Mouse (Mus musculus) hindbrain, embryonic 13.5 days (tissue): ENCODE results near the gene Ermap. TPM values are rescaled to one million over a fixed set of nuclear protein-coding genes. Genes with fewer than 3 reads are reported as not detected.

ENCODE experiments used
- ATAC-seq: fragments of 200-750 bp; cut with Nextera tagmentation; 2 replicates; pipeline ENCODE4 v1.8.0; 2017; ENCODE audit warnings: moderate TSS enrichment; ENCODE audit not compliant: low FRiP score
- H3K27ac ChIP-seq: fragments of 300-500 bp; sonication (generic); 2 replicates; pipeline ENCODE4 v1.5.1; 2015; ENCODE audit warnings: inconsistent platforms, mild to moderate bottlenecking, moderate library complexity
- H3K27me3 ChIP-seq: fragments of 300-500 bp; sonication (generic); 2 replicates; pipeline ENCODE4 v1.6.1; 2015; ENCODE audit warnings: mild to moderate bottlenecking, inconsistent platforms
- H3K36me3 ChIP-seq: fragments of 300-500 bp; sonication (generic); 2 replicates; pipeline ENCODE4 v1.6.1; 2015; ENCODE audit warnings: mild to moderate bottlenecking, inconsistent platforms
- H3K4me1 ChIP-seq: fragments of 300-500 bp; sonication (generic); replicated peaks from 2 replicates; pipeline ENCODE4 v1.6.1; 2015; ENCODE audit warnings: inconsistent platforms
- H3K4me2 ChIP-seq: fragments of 300-500 bp; sonication (generic); 2 replicates; pipeline ENCODE4 v1.6.1; 2015; ENCODE audit warnings: inconsistent platforms, mild to moderate bottlenecking, moderate library complexity
- H3K4me3 ChIP-seq: fragments of 300-500 bp; sonication (generic); 2 replicates; pipeline ENCODE4 v1.5.1; 2015; ENCODE audit warnings: mild to moderate bottlenecking, inconsistent platforms
- H3K9ac ChIP-seq: fragments of 300-500 bp; sonication (generic); 2 replicates; pipeline ENCODE4 v1.6.1; 2015; ENCODE audit warnings: mild to moderate bottlenecking, inconsistent platforms
- H3K9me3 ChIP-seq: fragments of 300-500 bp; sonication (generic); 2 replicates; pipeline ENCODE4 v1.6.1; 2016; ENCODE audit warnings: inconsistent platforms
- WGBS: fragments of 180-500 bp; shearing (Covaris S2); methylation state at CpG from one replicate; pipeline ENCODE4 v1.1.7; 2015; 5-methylcytosine and 5-hydroxymethylcytosine counted together
- polyA plus RNA-seq: library from polyadenylated mRNA; unstranded; fragments of >200 nt; fragmentation: Nextera tagmentation; extraction: Ambion mirVana; gene quantifications from 2 replicates; pipeline ENCODE4 v1.2.1, GENCODE M21; 2015

Gene Ermap
- 1.1 and 1.2 TPM in 2 replicates for polyA plus RNA-seq

GRCm38 (mm10) chr4:119189864-119190263 is at the start of gene Ermap:
Gene Ermap, minus strand, starts transcription at chr4:119190011.
- Histone ChIP-seq H3K36me3 (no peaks in the 10 kb centered on the region), H3K27ac (no peak within 1 kb of the TSS), H3K9ac (no peak within 1 kb of the TSS), H3K27me3 (no peaks in the 10 kb centered on the region), H3K4me1 (no peaks in the 10 kb centered on the region), H3K4me2 (no peak within 1 kb of the TSS), H3K9me3 (no peaks in the 10 kb centered on the region), H3K4me3 (no peak within 1 kb of the TSS)
- 54% methylated on average over 6 of the region's 6 CpGs for WGBS
- ATAC-seq, result no peak

- peak overlapping the region; percentile 31 for H3K9ac ChIP-seq
- H3K27ac ChIP-seq, result peak overlapping the region; percentile 70
- H3K36me3 ChIP-seq, result peaks cover 55% of the 10 kb centered on the region
- no peak overlapping the region for H3K4me2 ChIP-seq
- no peaks in the 10 kb centered on the region for H3K27me3 ChIP-seq
- H3K4me3 ChIP-seq, result no peak overlapping the region
- H3K9me3 ChIP-seq, result no peaks in the 10 kb centered on the region
- H3K4me1 ChIP-seq, result peaks cover 13% of the 10 kb centered on the region
- 44% methylated on average over 12 of the region's 12 CpGs for WGBS
- peak; percentile 21; the same call in 1 of the 2 replicates for ATAC-seq
These were observed 49.4 kb upstream of the Ermap start for GRCm38 (mm10) chr4:119239181-119239682.

GRCm38 (mm10) chr4:119238661-119239060 is 48.9 kb upstream of the Ermap start:
- H3K4me2 ChIP-seq, result no peak overlapping the region
- WGBS, result 80% methylated on average over 3 of the region's 3 CpGs
- H3K4me1 ChIP-seq, result peaks cover 19% of the 10 kb centered on the region
- no peaks in the 10 kb centered on the region for H3K9me3 ChIP-seq
- no peaks in the 10 kb centered on the region for H3K27me3 ChIP-seq
- H3K9ac ChIP-seq, result no peak overlapping the region; the same call in 1 of the 2 replicates
- peaks cover 49% of the 10 kb centered on the region for H3K36me3 ChIP-seq
- H3K4me3 ChIP-seq, result no peak overlapping the region
- no peak overlapping the region for H3K27ac ChIP-seq
- 0 out of 2 replicates have a peak, but pooled peaks have one; percentile 21 for ATAC-seq

- Histone ChIP-seq H3K36me3 (peaks cover 19% of the 10 kb centered on the region), H3K27ac (no peak overlapping the region), H3K4me2 (peak overlapping the region; percentile 93), H3K4me1 (peaks cover 27% of the 10 kb centered on the region), H3K4me3 (peak overlapping the region; percentile 92), H3K27me3 (no peaks in the 10 kb centered on the region), H3K9me3 (no peaks in the 10 kb centered on the region), H3K9ac (peak overlapping the region; percentile 86)
- ATAC-seq, result no peak
- WGBS, result 84% methylated on average over 3 of the region's 3 CpGs
These were observed 44.5 kb upstream of the Ermap start for GRCm38 (mm10) chr4:119234348-119234747.

- Histone ChIP-seq H3K4me2 (peak overlapping the region; percentile 93), H3K9me3 (no peaks in the 10 kb centered on the region), H3K36me3 (peaks cover 20% of the 10 kb centered on the region), H3K4me3 (peak overlapping the region; percentile 92), H3K4me1 (peaks cover 27% of the 10 kb centered on the region), H3K27me3 (no peaks in the 10 kb centered on the region), H3K9ac (peak overlapping the region; percentile 86), H3K27ac (peak overlapping the region; percentile 77)
- ATAC-seq, result peak; percentile 11
- WGBS, result under 1% methylated on average over 36 of the region's 36 CpGs
These were observed 43.6 kb upstream of the Ermap start for GRCm38 (mm10) chr4:119233256-119233901.

GRCm38 (mm10) chr4:119232410-119233255 is 42.8 kb upstream of the Ermap start, which contains the start of the genes AU022252 and P3h1:
Gene AU022252, minus strand, starts transcription at chr4:119232712.
Gene P3h1, plus strand, starts transcription at chr4:119232915.
- Histone ChIP-seq H3K36me3 (peaks cover 25% of the 10 kb centered on the region), H3K27ac (peak within 1 kb of the TSS; percentile 77), H3K9me3 (no peaks in the 10 kb centered on the region), H3K27me3 (no peaks in the 10 kb centered on the region), H3K4me2 (peak within 1 kb of the TSS; percentile 93), H3K9ac (peak within 1 kb of the TSS; percentile 86), H3K4me3 (peak within 1 kb of the TSS; percentile 92), H3K4me1 (peaks cover 27% of the 10 kb centered on the region)
- peak; percentile 96 for ATAC-seq
- under 1% methylated on average over 68 of the region's 71 CpGs for WGBS

GRCm38 (mm10) chr4:119226751-119227150 is 36.9 kb upstream of the Ermap start:
- WGBS, result 97% methylated on average over 11 of the region's 11 CpGs
- Histone ChIP-seq H3K4me1 (peaks cover 5% of the 10 kb centered on the region), H3K27me3 (no peaks in the 10 kb centered on the region), H3K9me3 (no peaks in the 10 kb centered on the region), H3K4me2 (no peak overlapping the region), H3K9ac (no peak overlapping the region), H3K4me3 (no peak overlapping the region), H3K36me3 (peaks cover 53% of the 10 kb centered on the region), H3K27ac (no peak overlapping the region)
- no peak for ATAC-seq

GRCm38 (mm10) chr4:119225719-119226118 is 35.9 kb upstream of the Ermap start:
- no peak overlapping the region for H3K27ac ChIP-seq

GRCm38 (mm10) chr4:119224534-119224933 is 34.7 kb upstream of the Ermap start:
- Histone ChIP-seq H3K36me3 (peaks cover 53% of the 10 kb centered on the region), H3K27me3 (no peaks in the 10 kb centered on the region), H3K9me3 (no peaks in the 10 kb centered on the region), H3K4me2 (no peak overlapping the region), H3K4me1 (no peaks in the 10 kb centered on the region), H3K27ac (no peak overlapping the region), H3K9ac (no peak overlapping the region), H3K4me3 (no peak overlapping the region)
- ATAC-seq, result no peak
- WGBS, result 98% methylated on average over 3 of the region's 3 CpGs

More at GRCm38 (mm10) chr4:119225719-119226118, 35.9 kb upstream of the Ermap start:
- no peak overlapping the region for H3K4me2 ChIP-seq
- H3K36me3 ChIP-seq, result peaks cover 53% of the 10 kb centered on the region
- H3K4me3 ChIP-seq, result no peak overlapping the region
- no peaks in the 10 kb centered on the region for H3K27me3 ChIP-seq
- no peaks in the 10 kb centered on the region for H3K9me3 ChIP-seq
- 94% methylated on average over 9 of the region's 9 CpGs for WGBS
- no peak for ATAC-seq
- H3K4me1 ChIP-seq, result no peaks in the 10 kb centered on the region
- no peak overlapping the region; the same call in 1 of the 2 replicates for H3K9ac ChIP-seq

- no peaks in the 10 kb centered on the region for H3K4me1 ChIP-seq
- no peaks in the 10 kb centered on the region for H3K27me3 ChIP-seq
- H3K9me3 ChIP-seq, result no peaks in the 10 kb centered on the region
- peaks cover 53% of the 10 kb centered on the region for H3K36me3 ChIP-seq
- WGBS, result 81% methylated on average over 1 of the region's 1 CpGs
- ATAC-seq, result no peak
- no peak overlapping the region for H3K4me2 ChIP-seq
- H3K9ac ChIP-seq, result no peak overlapping the region
- H3K4me3 ChIP-seq, result no peak overlapping the region
- H3K27ac ChIP-seq, result no peak overlapping the region
These were observed 33.9 kb upstream of the Ermap start for GRCm38 (mm10) chr4:119223696-119224095.

- Histone ChIP-seq H3K36me3 (peaks cover 4% of the 10 kb centered on the region), H3K4me3 (no peak within 1 kb of the TSS), H3K4me1 (0 out of 2 replicates have a peak, but pooled peaks cover 9% of the 10 kb centered on the region), H3K27me3 (no peaks in the 10 kb centered on the region), H3K9ac (no peak within 1 kb of the TSS; the same call in 1 of the 2 replicates), H3K27ac (no peak within 1 kb of the TSS), H3K4me2 (no peak within 1 kb of the TSS), H3K9me3 (no peaks in the 10 kb centered on the region)
- 13% methylated on average over 11 of the region's 11 CpGs for WGBS
- ATAC-seq, result no peak
These were observed 28.4 kb upstream of the Ermap start, which contains the start of gene Tmem269 for GRCm38 (mm10) chr4:119218169-119218568. Gene Tmem269, minus strand, starts transcription at chr4:119218217.

- no peaks in the 10 kb centered on the region for H3K36me3 ChIP-seq
- H3K27ac ChIP-seq, result no peak overlapping the region
- no peak overlapping the region for H3K4me3 ChIP-seq
- no peak overlapping the region for H3K4me2 ChIP-seq
- H3K9ac ChIP-seq, result no peak overlapping the region
- H3K27me3 ChIP-seq, result no peaks in the 10 kb centered on the region
- ATAC-seq, result no peak; the same call in 1 of the 2 replicates
- H3K4me1 ChIP-seq, result 0 out of 2 replicates have a peak, but pooled peaks cover 9% of the 10 kb centered on the region
- WGBS, result 73% methylated on average over 8 of the region's 8 CpGs
- H3K9me3 ChIP-seq, result no peaks in the 10 kb centered on the region
These were observed 26.9 kb upstream of the Ermap start for GRCm38 (mm10) chr4:119216667-119217066.
